Mouse (Mus musculus) testis, adult 2 months (tissue): ENCODE measurements around the gene Cdkal1.

Source experiments
- CTCF ChIP-seq: fragments of 200-500 bp; IDR thresholded peaks from 2 replicates; pipeline ENCODE4 v1.5.1; 2012; ENCODE audit warnings: low read depth, mild to moderate bottlenecking, inconsistent platforms, low read length, moderate library complexity; ENCODE audit not compliant: control insufficient read depth, insufficient read depth, insufficient replicate concordance
- POLR2A ChIP-seq: fragments of 200-500 bp; IDR thresholded peaks from 2 replicates; pipeline ENCODE4 v1.6.1; 2012; ENCODE audit warnings: low read depth, mild to moderate bottlenecking, inconsistent platforms, low read length, moderate library complexity; ENCODE audit not compliant: control insufficient read depth

GRCm38 (mm10) chr13:29759691-29760467, 95.6 kb downstream of the Cdkal1 start:
- TF ChIP-seq CTCF (no peak), POLR2A (no peak)
